Mouse (Mus musculus) heart, postnatal 0 days (tissue): ENCODE results near the gene Htatip2. TPM values are rescaled to one million over a fixed set of nuclear protein-coding genes. Genes with fewer than 3 reads are reported as not detected.

Source experiments
- ATAC-seq: fragments of 200-750 bp; cut with Nextera tagmentation; 2 replicates; pipeline ENCODE4 v1.8.0; 2017; ENCODE audit warnings: low read depth, moderate number of reproducible peaks, moderate library complexity; ENCODE audit not compliant: insufficient read depth
- DNase-seq: peaks from one replicate; pipeline ENCODE4 v3.0.0-alpha.2; 2016; ENCODE audit warnings: low spot score
- H3K27ac ChIP-seq: fragments of 300-500 bp; sonication (generic); 2 replicates; pipeline ENCODE4 v1.5.1; 2014; ENCODE audit warnings: low read depth, mild to moderate bottlenecking
- H3K27me3 ChIP-seq: fragments of 300-500 bp; sonication (generic); 2 replicates; pipeline ENCODE4 v1.6.1; 2014; ENCODE audit warnings: low read length, mixed read lengths; ENCODE audit not compliant: control insufficient read depth, insufficient read depth
- H3K36me3 ChIP-seq: fragments of 300-500 bp; sonication (generic); replicated peaks from 2 replicates; pipeline ENCODE4 v1.6.1; 2014; ENCODE audit warnings: low read length, mixed read lengths; ENCODE audit not compliant: control insufficient read depth, insufficient read depth
- H3K4me1 ChIP-seq: fragments of 300-500 bp; sonication (generic); 2 replicates; pipeline ENCODE4 v1.6.1; 2014; ENCODE audit warnings: antibody characterized with exemption; ENCODE audit not compliant: control insufficient read depth, insufficient read depth
- H3K4me2 ChIP-seq: fragments of 300-500 bp; sonication (generic); 2 replicates; pipeline ENCODE4 v1.6.1; 2014; ENCODE audit warnings: low read depth, mild to moderate bottlenecking, low read length, moderate library complexity
- H3K4me3 ChIP-seq: fragments of 300-500 bp; sonication (generic); 2 replicates; pipeline ENCODE4 v1.5.1; 2014; ENCODE audit warnings: low read depth, low read length
- H3K9ac ChIP-seq: fragments of 300-500 bp; sonication (generic); replicated peaks from 2 replicates; pipeline ENCODE4 v1.6.1; 2014; ENCODE audit warnings: low read depth, low read length, mixed read lengths
- H3K9me3 ChIP-seq: fragments of 300-500 bp; sonication (generic); replicated peaks from 2 replicates; pipeline ENCODE4 v1.6.1; 2016; ENCODE audit warnings: low read length; ENCODE audit not compliant: control insufficient read depth
- CTCF ChIP-seq: IDR thresholded peaks from 2 replicates; pipeline ENCODE4 v1.5.1; 2016; ENCODE audit warnings: antibody characterized with exemption, control low read depth, low read depth
- EP300 ChIP-seq: IDR thresholded peaks from 2 replicates; pipeline ENCODE4 v1.6.1; 2016; ENCODE audit warnings: antibody characterized with exemption, low read depth
- WGBS: fragments of 180-500 bp; shearing (Covaris S2); extraction: QIAGEN DNeasy Blood & Tissue Kit; methylation state at CpG from one replicate; pipeline ENCODE4 v1.1.7; 2014; 5-methylcytosine and 5-hydroxymethylcytosine counted together
- polyA plus RNA-seq: library from polyadenylated mRNA; unstranded; fragments of >200 nt; fragmentation: Nextera tagmentation; extraction: Ambion mirVana; gene quantifications from 2 replicates; pipeline ENCODE4 v1.2.1, GENCODE M21; 2015
- total RNA-seq: library from RNA; depleted of rRNA; stranded (reverse); fragments of >200 nt; gene quantifications from 2 replicates; pipeline ENCODE4 v1.2.3, GENCODE M21; 2014; ENCODE audit warnings: low replicate concordance

Gene Htatip2
- total and polyA plus RNA-seq, 2 experiments from 2014 or later: 3.4 to 16.5 TPM

DNA sequence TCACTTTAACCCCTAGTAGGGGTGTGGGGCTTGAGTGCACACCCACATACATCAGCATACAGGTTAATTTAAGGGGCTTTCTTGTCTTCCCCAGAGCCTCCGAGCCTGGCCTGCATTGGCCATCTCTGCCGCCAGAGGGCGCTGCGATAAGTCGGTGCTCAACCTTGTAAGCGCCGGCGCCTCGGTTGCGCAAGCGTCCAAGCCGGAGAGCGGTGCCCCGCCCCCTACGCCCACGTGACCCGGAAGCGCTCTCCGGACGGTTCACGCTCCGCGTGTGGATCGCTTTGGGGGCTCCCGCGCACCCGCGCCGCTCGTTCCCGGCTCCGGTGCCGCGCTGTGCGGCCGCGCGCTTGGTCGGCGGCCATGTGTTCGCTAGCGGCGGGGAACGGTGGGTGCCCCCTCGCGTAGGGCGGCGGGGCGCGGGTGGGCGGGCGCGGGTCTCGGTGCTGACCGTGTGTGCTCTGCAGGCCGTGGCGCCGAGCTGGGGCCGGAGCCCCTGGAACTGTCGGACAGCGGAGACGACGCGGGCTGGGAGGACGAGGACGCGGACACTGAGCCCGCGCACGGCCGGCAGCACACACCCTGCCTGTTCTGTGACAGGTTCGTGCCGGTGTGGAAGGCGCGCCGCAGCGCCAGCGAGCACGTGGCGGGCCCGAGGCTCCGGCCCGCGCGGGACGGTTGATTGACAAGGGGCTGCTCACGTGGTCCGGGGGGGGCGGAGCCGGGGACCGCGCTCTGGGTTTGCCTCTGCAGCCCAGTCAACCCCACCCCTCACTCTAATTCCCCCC is 19.4 kb downstream of the Htatip2 start, which contains the start of gene Prmt3:
Gene Prmt3 (plus strand): TSS at position 233 of the 788 bp plus-strand sequence.
- Histone ChIP-seq H3K27me3 (no peaks in the 10 kb centered on the region), H3K27ac (peak within 1 kb of the TSS; percentile 52), H3K4me1 (peaks cover 13% of the 10 kb centered on the region), H3K4me3 (peak within 1 kb of the TSS; percentile 66), H3K9ac (peak within 1 kb of the TSS; percentile 53), H3K9me3 (no peaks in the 10 kb centered on the region), H3K36me3 (peaks cover 22% of the 10 kb centered on the region), H3K4me2 (peak within 1 kb of the TSS; percentile 81)
- under 1% methylated on average over 89 of the region's 92 CpGs for WGBS
- TF ChIP-seq EP300 (no peak), CTCF (peak; percentile 93)
- peak; percentile 94 for DNase-seq
- peak; percentile 98 for ATAC-seq

DNA sequence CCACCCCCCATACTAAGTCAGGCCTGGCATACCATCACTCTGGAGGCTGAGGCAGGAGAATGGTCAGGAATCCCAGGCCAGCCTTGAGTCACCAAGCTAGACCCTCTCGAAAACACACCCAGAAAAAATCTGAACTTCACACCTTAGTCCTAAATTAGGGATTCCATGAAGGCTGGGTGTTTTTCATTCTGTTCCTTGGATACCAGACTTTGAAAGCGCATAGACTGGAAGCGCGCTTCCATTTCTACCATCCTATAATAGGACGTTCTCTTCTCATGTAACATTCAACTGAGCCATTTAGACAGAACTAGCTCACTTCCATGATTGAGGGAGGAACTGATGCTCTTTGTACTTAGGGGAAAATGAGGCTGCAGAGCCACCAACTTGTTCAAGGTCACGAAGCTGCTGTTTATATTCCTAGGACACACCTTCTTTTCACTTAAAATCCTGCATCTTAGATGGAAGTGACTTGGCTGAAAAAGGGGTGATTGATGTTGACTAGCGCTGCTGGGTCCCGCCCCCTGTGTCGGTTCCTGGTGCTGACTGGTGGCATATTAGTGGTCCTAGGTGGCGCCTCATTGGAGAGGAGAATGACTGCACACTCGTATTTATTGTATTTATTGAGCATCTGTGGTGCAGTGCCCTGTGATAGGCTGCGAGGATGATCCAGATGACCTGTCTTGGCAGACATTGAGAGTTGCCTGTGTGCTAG is 20.1 kb downstream of the Htatip2 start:
- 81% methylated on average over 12 of the region's 12 CpGs for WGBS
- H3K27ac ChIP-seq: no peak overlapping the region

GRCm38 (mm10) chr7:49783017-49783416 is 24.1 kb downstream of the Htatip2 start:
- ATAC-seq (no peak), DNase-seq (no peak)
- no peak for TF ChIP-seq CTCF
- Histone ChIP-seq H3K9me3 (no peaks in the 10 kb centered on the region), H3K27me3 (no peaks in the 10 kb centered on the region), H3K36me3 (peaks cover 46% of the 10 kb centered on the region), H3K4me2 (no peak overlapping the region), H3K4me1 (peaks cover 13% of the 10 kb centered on the region), H3K27ac (no peak overlapping the region), H3K4me3 (no peak overlapping the region), H3K9ac (no peak overlapping the region)
- WGBS: 88% methylated on average over 2 of the region's 2 CpGs

More for the DNA sequence above, 20.1 kb downstream of the Htatip2 start:
- ATAC-seq (no peak), DNase-seq (no peak)
- Histone ChIP-seq H3K36me3 (peaks cover 27% of the 10 kb centered on the region), H3K4me2 (peak overlapping the region; percentile 81), H3K27me3 (no peaks in the 10 kb centered on the region), H3K4me1 (peaks cover 13% of the 10 kb centered on the region), H3K9me3 (no peaks in the 10 kb centered on the region), H3K9ac (peak overlapping the region; percentile 53), H3K4me3 (peak overlapping the region; percentile 66)
- TF ChIP-seq EP300 (no peak), CTCF (no peak)

GRCm38 (mm10) chr7:49785141-49785540 is 26.2 kb downstream of the Htatip2 start:
- Histone ChIP-seq H3K4me2 (no peak overlapping the region), H3K9ac (no peak overlapping the region), H3K9me3 (no peaks in the 10 kb centered on the region), H3K27me3 (no peaks in the 10 kb centered on the region), H3K36me3 (peaks cover 63% of the 10 kb centered on the region), H3K27ac (no peak overlapping the region), H3K4me1 (no peaks in the 10 kb centered on the region), H3K4me3 (no peak overlapping the region)
- no peak for TF ChIP-seq CTCF
- TF ChIP-seq EP300: no peak
- no peak for DNase-seq
- no peak for ATAC-seq
- WGBS: 90% methylated on average over 7 of the region's 7 CpGs

GRCm38 (mm10) chr7:49786618-49787382 is 27.9 kb downstream of the Htatip2 start:
- Histone ChIP-seq H3K27me3 (no peaks in the 10 kb centered on the region), H3K4me3 (no peak overlapping the region), H3K9ac (no peak overlapping the region), H3K36me3 (peaks cover 65% of the 10 kb centered on the region), H3K27ac (no peak overlapping the region), H3K9me3 (no peaks in the 10 kb centered on the region), H3K4me1 (no peaks in the 10 kb centered on the region), H3K4me2 (no peak overlapping the region)
- ATAC-seq: no peak
- peak; percentile 31 for DNase-seq
- TF ChIP-seq EP300 (no peak), CTCF (peak; percentile 57)
- 68% methylated on average over 12 of the region's 12 CpGs for WGBS
